In the genomic region with DNA sequence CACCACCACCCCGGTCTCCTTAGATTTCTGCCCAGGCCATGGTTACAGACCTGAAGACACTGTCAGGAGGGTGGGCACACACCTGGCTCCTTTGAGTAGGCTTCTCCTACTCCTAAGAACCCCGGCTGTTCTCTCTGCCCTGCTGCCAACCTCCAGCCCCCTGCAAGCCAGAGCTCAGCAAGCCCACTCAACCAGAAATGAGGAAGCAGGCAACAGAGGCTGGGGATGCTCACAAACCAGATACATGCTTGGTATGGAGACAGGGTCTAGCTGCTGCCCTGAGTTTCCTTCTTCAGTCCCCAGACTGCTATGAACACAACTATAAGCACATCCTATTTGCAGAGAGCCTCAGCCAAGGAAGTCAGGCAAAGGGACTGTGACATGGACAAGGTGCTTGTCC, we compare ENCODE assay signal across 27 mouse cellular contexts. TPM values are rescaled to one million over a fixed set of nuclear protein-coding genes. Genes with fewer than 3 reads are reported as not detected.
DNase-seq lines count a peak whose midpoint lies in the region; ATAC-seq and TF ChIP-seq lines count a peak whose summit lies in the region.
"Had no signal": no experiment of that assay in that cellular context is flagged by ENCODE, and none has a peak within 500 bp of the region (broad histone marks: within the 10 kb centered on the region; RNA-seq: fewer than 3 reads in every experiment).

No protein-coding gene starts in this region.

- H3K4me1 ChIP-seq in bone marrow, adult 2 months (ENCODE audit: control insufficient read depth, insufficient read depth, low read length), result peaks cover 19% of the 10 kb centered on the region
- H3K4me1 ChIP-seq: embryonic facial prominence, embryonic 13.5 days; forebrain, embryonic 10.5 days; hindbrain, embryonic 10.5 days; hindbrain, embryonic 15.5 days; intestine, embryonic 15.5 days had no signal

- no peak for TF ChIP-seq CTCF in bone marrow, adult 2 months (IDR thresholded peaks at IDR 0.05; ENCODE audit: control insufficient read depth, insufficient read depth, low read length)

- H3K4me3 ChIP-seq in bone marrow, adult 2 months (replicated peaks; ENCODE audit: control insufficient read depth, low read depth, low read length), result no peak overlapping the region
- H3K4me3 ChIP-seq: embryonic facial prominence, embryonic 13.5 days; forebrain, embryonic 10.5 days; gastrocnemius, adult 2 months; heart, embryonic 13.5 days; hindbrain, embryonic 10.5 days; hindbrain, embryonic 15.5 days; intestine, embryonic 15.5 days; layer of hippocampus, adult 2 months; liver, embryonic 13.5 days had no signal

- peak overlapping the region; percentile 79 for H3K27ac ChIP-seq in bone marrow, adult 2 months (ENCODE audit: control insufficient read depth, insufficient read depth, low read depth, low read length, poor library complexity)
- H3K27ac ChIP-seq: embryonic facial prominence, embryonic 13.5 days; forebrain, embryonic 10.5 days; gastrocnemius, adult 2 months; heart, embryonic 13.5 days; hindbrain, embryonic 10.5 days; hindbrain, embryonic 15.5 days; intestine, embryonic 15.5 days; liver, embryonic 13.5 days had no signal

- peak; percentile 24; the same call in 1 of the 2 replicates for ATAC-seq in megakaryocyte progenitor cell, adult 5-6 weeks (replicated peaks; ENCODE audit: poor library complexity)
- ATAC-seq: forebrain, embryonic 16.5 days; intestine, embryonic 15.5 days had no signal

- TF ChIP-seq POLR2A in bone marrow, adult 2 months (IDR thresholded peaks at IDR 0.05; ENCODE audit: borderline replicate concordance, control insufficient read depth, low read depth, low read length), result no peak

- 72% methylated on average over 2 of the region's 2 CpGs for WGBS in bone marrow, adult 2 months

- peak; percentile 35 for DNase-seq in thymus, postnatal 4 days
- DNase-seq in thymus, postnatal 14 days, result no peak
- DNase-seq in layer of hippocampus, adult 9-11 months, result no peak
- no peak for DNase-seq in ovary, postnatal 10 days (ENCODE audit: low spot score)
- no peak for DNase-seq in layer of hippocampus, adult 8-10 months (ENCODE audit: low spot score in 2 of 2)
- DNase-seq: adrenal gland, postnatal 36 days; cerebellum, adult 8-10 months; cerebellum, postnatal 25 days; gastrocnemius, adult 2 months; heart, postnatal 10 days; kidney, adult 2 months; kidney, postnatal 36 days; layer of hippocampus, postnatal 36 days; left cerebral cortex, postnatal 4 days; liver, embryonic 13.5 days; lung, embryonic 14.5 days; right cerebral cortex, postnatal 4 days had no signal

RNA-seq across cellular contexts. Expression of gene Klf2, which starts 29.3 kb away (rescaled TPM):
- 123 and 179 TPM in 2 replicates for polyA plus RNA-seq in bone marrow, adult 2 months (2011; ENCODE audit: insufficient read depth, insufficient read length, low replicate concordance, missing spikeins)
- 10.8 and 21.8 TPM in 2 replicates for total RNA-seq in megakaryocyte progenitor cell, adult 5-6 weeks (2015)
- 2.0 and 6.6 TPM in 2 replicates for total RNA-seq in megakaryocyte progenitor cell, adult 5-6 weeks (2017)
- 10 to 100 TPM in 3 of 4 experiments, 1 to 10 TPM in 1; 9.5 to 15.3 (median 12.7) TPM for total RNA-seq in layer of hippocampus, adult 8-10 months (2022)

RNA-seq across cellular contexts. Expression of gene Gm10282, which starts 43.1 kb away (rescaled TPM):
- polyA plus RNA-seq in bone marrow, adult 2 months (2011; ENCODE audit: insufficient read depth, insufficient read length, low replicate concordance, missing spikeins), result 514 and 1,002 TPM in 2 replicates
- 58.7 and 76.6 TPM in 2 replicates for total RNA-seq in megakaryocyte progenitor cell, adult 5-6 weeks (2015)
- 68.3 and 86.8 TPM in 2 replicates for total RNA-seq in megakaryocyte progenitor cell, adult 5-6 weeks (2017)
- total RNA-seq in layer of hippocampus, adult 8-10 months (2022), result 1 to 10 TPM; 3.8 to 7.8 (median 6.0) TPM

Comparison
In these comparisons a context has a peak if more than half of its experiments do, and no peak if none do; other contexts are left out.
1. RNA of gene Gm10282, which starts 43.1 kb away (total RNA-seq): 58.7 to 86.8 TPM in megakaryocyte progenitor cell, adult 5-6 weeks; 3.8 to 7.8 TPM in layer of hippocampus, adult 8-10 months; every median in the first group is over 4 times any median in the second.